Mouse (Mus musculus): ENCODE results near the gene RPS10-NUDT3. TPM values are rescaled to one million over a fixed set of nuclear protein-coding genes. Genes with fewer than 3 reads are reported as not detected.
A peak's percentile ranks its signal among the peaks of the same experiment; 100 is the strongest.
"Not testable (repeated sequence)": the region's sequence is repeated elsewhere in the genome, so short reads cannot be mapped to it uniquely, and the experiment has no call there.

The RPS10-NUDT3 gene
- polyA plus RNA-seq, 1 experiment from 2014 or later, result not detected

DNA sequence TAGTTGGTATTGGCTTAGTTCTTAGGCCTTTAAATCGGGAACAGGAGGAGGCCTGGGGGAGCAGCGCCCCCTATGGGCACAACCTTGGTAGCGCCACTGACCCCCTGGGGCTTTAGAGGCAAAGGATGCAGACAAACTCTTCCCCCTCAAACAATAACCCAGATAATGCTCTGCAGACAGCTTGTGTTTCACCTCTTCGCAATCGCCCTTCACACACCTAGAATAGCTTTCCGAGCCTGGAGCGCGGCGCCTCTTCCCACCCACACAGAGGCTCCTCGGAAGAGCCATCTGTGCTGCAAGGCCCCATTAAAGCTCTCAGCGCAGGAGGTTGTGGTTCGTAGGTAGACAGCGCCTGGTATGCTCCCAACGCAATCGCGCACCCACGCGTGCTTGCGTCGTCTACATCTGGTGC lies 3.9 kb upstream of the RPS10-NUDT3 start:
- Histone ChIP-seq H3K27ac (no peak overlapping the region), H3K4me3 (replicated peaks) (no peak overlapping the region), H3K36me3 (peaks cover under 1% of the 10 kb centered on the region; the same call in 1 of the 2 replicates), H3K4me1 (replicated peaks) (peaks cover 29% of the 10 kb centered on the region), H3K27me3 (no peaks in the 10 kb centered on the region), H3K9me3 (no peaks in the 10 kb centered on the region), H3K9ac (replicated peaks) (no peak overlapping the region), H3K4me2 (replicated peaks) (no peak overlapping the region)
- ATAC-seq, result no peak
- WGBS, result 76% methylated on average over 20 of the region's 20 CpGs

DNA sequence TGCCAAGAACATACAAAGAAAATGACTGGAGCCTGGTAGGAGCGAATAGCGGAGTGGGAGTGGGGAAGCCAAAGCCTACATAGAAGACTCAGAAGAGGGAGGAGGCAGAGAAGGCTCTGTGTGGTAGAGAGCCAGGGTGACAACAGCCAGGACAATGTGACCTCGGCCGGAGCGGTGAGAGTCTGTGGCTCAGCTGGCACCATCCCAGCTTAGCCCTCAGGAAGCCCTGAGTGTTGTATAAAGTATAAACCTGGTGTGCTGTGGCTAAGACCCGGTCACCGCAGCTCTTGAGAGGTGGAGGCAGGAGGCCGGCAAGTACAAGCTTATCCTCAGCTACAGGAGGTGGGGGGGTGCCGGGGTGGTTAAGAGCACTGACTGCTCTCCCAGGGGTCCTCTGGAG lies 2.3 kb upstream of the RPS10-NUDT3 start:
- Histone ChIP-seq H3K9ac (replicated peaks) (no peak overlapping the region), H3K27ac (no peak overlapping the region), H3K4me2 (replicated peaks) (no peak overlapping the region), H3K27me3 (no peaks in the 10 kb centered on the region), H3K4me1 (replicated peaks) (peaks cover 34% of the 10 kb centered on the region), H3K9me3 (no peaks in the 10 kb centered on the region), H3K4me3 (replicated peaks) (no peak overlapping the region), H3K36me3 (peaks cover 15% of the 10 kb centered on the region)
- ATAC-seq, result no peak
- 74% methylated on average over 9 of the region's 9 CpGs for WGBS

DNA sequence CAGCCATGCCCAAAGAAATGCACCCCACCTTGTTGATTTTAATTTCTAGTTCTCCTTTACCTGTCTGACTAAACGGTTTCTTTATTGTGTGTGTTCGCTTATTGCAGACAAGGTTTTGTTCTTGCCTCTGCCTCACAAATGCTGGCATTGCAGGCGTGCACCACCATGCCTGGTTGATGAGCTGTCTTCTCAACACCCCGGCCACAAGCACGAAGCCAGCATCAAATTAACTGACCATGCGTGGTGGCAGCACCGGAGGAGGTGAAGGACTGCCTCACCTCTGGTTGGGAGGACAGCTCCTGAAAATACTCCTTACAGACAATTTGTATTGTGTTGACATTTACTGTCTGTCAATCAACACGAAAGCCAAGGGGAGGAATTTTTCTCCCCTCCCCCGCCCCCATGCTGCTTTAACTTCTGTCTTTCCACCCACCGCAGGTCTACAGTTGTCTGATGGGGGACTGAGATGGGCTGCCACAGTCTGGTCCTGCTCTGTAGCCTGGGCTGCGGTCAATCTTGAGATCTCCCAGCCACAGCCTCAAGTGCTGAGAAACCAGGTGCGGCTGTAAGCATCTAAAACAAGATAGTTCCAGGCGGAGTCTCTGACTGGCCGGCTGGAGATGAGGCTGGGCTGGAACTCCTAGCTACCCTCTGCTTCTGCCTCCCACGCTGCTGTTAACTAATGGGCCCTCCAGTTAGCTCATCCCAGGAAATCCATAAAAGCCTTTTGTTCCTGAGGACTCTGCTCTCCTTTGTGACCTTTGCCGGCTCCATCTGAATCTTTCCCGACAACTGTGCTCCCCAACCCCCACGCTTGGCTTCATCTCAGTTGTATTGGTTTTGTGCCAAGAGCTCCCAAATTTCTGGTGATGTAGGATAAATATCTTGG lies 1.4 kb upstream of the RPS10-NUDT3 start, which contains the start of gene Rps10:
Rps10 (minus strand) TSS at position 538 of the 889 bp plus-strand sequence.
- 50% methylated on average over 18 of the region's 18 CpGs for WGBS
- peaks cover 25% of the 10 kb centered on the region for H3K36me3 ChIP-seq
- H3K4me3 ChIP-seq (replicated peaks), result peak within 1 kb of the TSS; percentile 82
- no peaks in the 10 kb centered on the region for H3K27me3 ChIP-seq
- H3K27ac ChIP-seq, result peak within 1 kb of the TSS; percentile 90
- H3K4me1 ChIP-seq (replicated peaks), result peaks cover 35% of the 10 kb centered on the region
- no peaks in the 10 kb centered on the region for H3K9me3 ChIP-seq
- H3K9ac ChIP-seq (replicated peaks), result peak within 1 kb of the TSS; percentile 98
- peak within 1 kb of the TSS; percentile 77 for H3K4me2 ChIP-seq (replicated peaks)
- ATAC-seq, result no peak

- 49% methylated on average over 9 of the region's 9 CpGs for WGBS
- H3K9me3 ChIP-seq, H3K27me3 ChIP-seq: not testable (repeated sequence)
- Histone ChIP-seq H3K4me3 (replicated peaks) (peak overlapping the region; percentile 82), H3K4me1 (replicated peaks) (peaks cover 35% of the 10 kb centered on the region), H3K4me2 (replicated peaks) (peak overlapping the region; percentile 77), H3K9ac (replicated peaks) (peak overlapping the region; percentile 98), H3K27ac (peak overlapping the region; percentile 90), H3K36me3 (peaks cover 33% of the 10 kb centered on the region)
- ATAC-seq, result peak; percentile 6; the same call in 1 of the 2 replicates
Observed at GRCm38 (mm10) chr17:27635575-27635903, 517 bp upstream of the RPS10-NUDT3 start.

DNA sequence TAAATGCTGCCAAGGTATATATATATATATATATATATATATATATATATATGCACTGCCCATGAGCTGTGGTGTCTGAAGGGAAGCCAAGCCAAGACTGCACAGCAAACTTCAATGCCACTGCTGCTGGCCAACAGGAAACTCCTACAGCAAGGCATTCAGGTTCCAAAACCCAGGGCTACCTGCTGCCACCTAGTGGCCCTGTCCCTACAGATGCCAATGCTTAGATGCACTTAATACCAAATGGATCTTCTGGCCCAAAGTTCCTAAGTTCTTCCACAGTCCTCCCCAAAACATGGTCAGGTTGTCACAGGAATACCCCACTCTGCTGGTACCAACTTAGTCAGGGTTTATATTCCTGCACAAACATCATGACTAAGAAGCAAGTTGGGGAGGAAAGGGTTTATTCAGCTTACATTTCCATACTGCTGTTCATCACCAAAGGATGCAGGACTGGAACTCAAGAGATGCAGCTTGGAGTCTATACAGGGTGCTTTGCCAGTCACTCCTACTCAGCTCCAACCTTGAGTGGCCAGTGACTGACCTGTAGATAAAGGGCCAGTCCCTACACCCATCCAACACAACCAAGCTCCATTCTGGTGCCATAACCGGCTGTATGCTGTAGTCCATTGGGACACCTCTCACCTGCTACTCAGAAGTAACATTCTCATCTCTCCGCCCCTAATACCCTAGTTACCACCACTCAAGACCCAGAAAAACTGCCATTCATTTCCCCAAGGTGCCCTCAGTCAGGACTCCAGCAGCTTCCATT lies 5.6 kb downstream of the RPS10-NUDT3 start:
- peaks cover 36% of the 10 kb centered on the region for H3K4me1 ChIP-seq (replicated peaks)
- no peaks in the 10 kb centered on the region for H3K9me3 ChIP-seq
- 70% methylated on average over 2 of the region's 2 CpGs for WGBS
- no peak for ATAC-seq
- no peak overlapping the region for H3K27ac ChIP-seq
- peaks cover 47% of the 10 kb centered on the region for H3K36me3 ChIP-seq
- H3K4me2 ChIP-seq (replicated peaks), result no peak overlapping the region
- no peaks in the 10 kb centered on the region for H3K27me3 ChIP-seq
- no peak overlapping the region for H3K4me3 ChIP-seq (replicated peaks)
- H3K9ac ChIP-seq (replicated peaks), result no peak overlapping the region

GRCm38 (mm10) chr17:27628376-27628775 lies 6.6 kb downstream of the RPS10-NUDT3 start:
- Histone ChIP-seq H3K4me3 (replicated peaks) (no peak overlapping the region), H3K4me1 (replicated peaks) (peaks cover 33% of the 10 kb centered on the region), H3K36me3 (peaks cover 41% of the 10 kb centered on the region), H3K9ac (replicated peaks) (no peak overlapping the region), H3K27ac (no peak overlapping the region), H3K9me3 (no peaks in the 10 kb centered on the region), H3K27me3 (no peaks in the 10 kb centered on the region), H3K4me2 (replicated peaks) (no peak overlapping the region)
- no peak for ATAC-seq
- 95% methylated on average over 8 of the region's 8 CpGs for WGBS

DNA sequence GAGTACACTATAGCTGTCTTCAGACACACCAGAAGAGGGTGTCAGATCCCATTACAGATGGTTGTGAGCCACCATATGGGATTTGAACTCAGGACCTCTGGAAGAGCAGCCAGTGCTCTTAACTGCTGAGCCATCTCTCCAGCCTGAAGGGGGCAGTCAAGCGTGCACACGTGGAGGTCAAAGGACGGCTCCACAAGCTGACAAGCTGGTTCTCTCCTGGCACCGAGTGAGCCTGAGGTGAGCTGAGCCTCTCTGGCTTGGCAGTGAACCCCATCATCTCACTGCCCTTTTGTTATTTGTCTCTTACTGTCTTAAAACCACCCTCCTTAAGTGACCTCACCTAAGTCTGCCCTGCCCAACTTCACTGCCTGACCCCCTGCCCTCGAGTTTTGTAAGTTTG lies 7.6 kb downstream of the RPS10-NUDT3 start:
- Histone ChIP-seq H3K27ac (peak overlapping the region; percentile 19; the same call in 1 of the 2 replicates), H3K4me2 (replicated peaks) (no peak overlapping the region), H3K4me1 (replicated peaks) (peaks cover 24% of the 10 kb centered on the region), H3K27me3 (no peaks in the 10 kb centered on the region), H3K4me3 (replicated peaks) (no peak overlapping the region), H3K9ac (replicated peaks) (no peak overlapping the region), H3K36me3 (peaks cover 33% of the 10 kb centered on the region), H3K9me3 (no peaks in the 10 kb centered on the region)
- ATAC-seq, result no peak
- 45% methylated on average over 5 of the region's 5 CpGs for WGBS

- Histone ChIP-seq H3K36me3 (peaks cover 26% of the 10 kb centered on the region), H3K4me1 (replicated peaks) (peaks cover 21% of the 10 kb centered on the region), H3K27me3 (no peaks in the 10 kb centered on the region), H3K9me3 (no peaks in the 10 kb centered on the region), H3K9ac (replicated peaks) (peak overlapping the region; percentile 16; the same call in 1 of the 2 replicates), H3K27ac (peak overlapping the region; percentile 71), H3K4me2 (replicated peaks) (no peak overlapping the region), H3K4me3 (replicated peaks) (no peak overlapping the region)
- ATAC-seq, result peak; percentile 10; the same call in 1 of the 2 replicates
- WGBS, result 14% methylated on average over 5 of the region's 5 CpGs
Observed at GRCm38 (mm10) chr17:27626681-27627080, 8.3 kb downstream of the RPS10-NUDT3 start.

GRCm38 (mm10) chr17:27625455-27626251 lies 9.4 kb downstream of the RPS10-NUDT3 start:
- no peak overlapping the region for H3K27ac ChIP-seq
- H3K4me1 ChIP-seq (replicated peaks), result peaks cover 29% of the 10 kb centered on the region
- H3K27me3 ChIP-seq, result no peaks in the 10 kb centered on the region
- WGBS, result 37% methylated on average over 7 of the region's 7 CpGs
- H3K4me2 ChIP-seq (replicated peaks), result no peak overlapping the region
- no peak for ATAC-seq
- no peaks in the 10 kb centered on the region for H3K9me3 ChIP-seq
- no peak overlapping the region for H3K9ac ChIP-seq (replicated peaks)
- H3K4me3 ChIP-seq (replicated peaks), result no peak overlapping the region
- peaks cover 15% of the 10 kb centered on the region for H3K36me3 ChIP-seq

GRCm38 (mm10) chr17:27623360-27624326 lies 11.4 kb downstream of the RPS10-NUDT3 start, which contains the start of gene Nudt3:
TSS of gene Nudt3 (minus strand) at chr17:27623495.
- Histone ChIP-seq H3K9ac (replicated peaks) (peak within 1 kb of the TSS; percentile 99), H3K4me3 (replicated peaks) (peak within 1 kb of the TSS; percentile 94), H3K9me3 (no peaks in the 10 kb centered on the region), H3K27me3 (no peaks in the 10 kb centered on the region), H3K36me3 (0 out of 2 replicates have a peak, but pooled peaks cover 4% of the 10 kb centered on the region), H3K4me1 (replicated peaks) (peaks cover 48% of the 10 kb centered on the region), H3K4me2 (replicated peaks) (peak within 1 kb of the TSS; percentile 68), H3K27ac (peak within 1 kb of the TSS; percentile 99)
- peak; percentile 88 for ATAC-seq
- 10% methylated on average over 81 of the region's 91 CpGs for WGBS

Data from midbrain, embryonic 13.5 days (tissue).